Mouse (Mus musculus) urinary bladder, adult 18-20 months (tissue): Measurements from ENCODE around the gene Retreg3.

Experiments
- DNase-seq, 2 experiments: peaks; one replicate each; pipeline ENCODE4 v3.0.0; 2022; ENCODE audit warnings: low spot score in 2 of 2, mixed read lengths in 2 of 2

Retreg3 gene

GRCm38 (mm10) chr11:101118105-101118504 lies 1.6 kb downstream of the Retreg3 start:
- no peak for DNase-seq

DNA sequence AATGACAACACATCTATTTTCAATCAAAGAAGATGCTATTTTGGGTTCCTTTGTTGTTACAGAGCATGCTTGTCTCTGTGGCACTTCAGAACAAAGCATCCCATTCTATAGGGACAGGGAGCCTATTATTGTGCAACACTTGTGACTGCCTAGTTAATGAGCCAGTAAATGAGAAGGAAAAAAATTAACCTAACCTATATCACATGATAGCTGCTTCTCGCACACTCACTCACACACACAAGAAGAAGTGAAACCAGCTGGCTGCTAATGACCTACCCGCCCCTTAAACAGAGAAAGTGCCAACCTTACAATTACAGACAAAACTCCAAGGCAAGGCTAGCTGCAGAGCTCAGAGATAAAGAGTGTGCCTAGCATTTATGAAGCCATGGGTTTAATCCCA lies 4.1 kb downstream of the Retreg3 start:
- DNase-seq, result no peak

GRCm38 (mm10) chr11:101112186-101112585 lies 7.5 kb downstream of the Retreg3 start:
- no peak for DNase-seq

GRCm38 (mm10) chr11:101111178-101111577 lies 8.5 kb downstream of the Retreg3 start:
- no peak for DNase-seq

DNA sequence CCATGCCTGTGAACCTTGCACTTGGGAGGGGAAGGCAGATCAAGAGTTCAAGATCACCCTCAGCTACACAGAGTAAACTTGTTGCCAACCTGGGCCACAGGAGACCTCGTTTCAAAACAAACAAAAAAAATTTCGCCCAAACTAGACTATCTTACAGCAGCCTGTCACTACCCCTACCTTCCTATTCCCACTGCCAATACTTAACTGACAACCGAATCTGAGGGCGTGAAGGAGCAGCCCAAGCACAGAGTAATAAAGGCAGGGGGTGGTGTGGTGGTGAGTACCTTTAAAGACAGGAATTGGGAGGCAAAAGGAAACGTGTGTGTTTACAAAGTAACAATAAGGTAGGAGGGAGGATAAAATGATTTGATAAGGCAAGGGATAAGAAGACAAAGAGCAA lies 9.0 kb downstream of the Retreg3 start:
- no peak for DNase-seq

DNA sequence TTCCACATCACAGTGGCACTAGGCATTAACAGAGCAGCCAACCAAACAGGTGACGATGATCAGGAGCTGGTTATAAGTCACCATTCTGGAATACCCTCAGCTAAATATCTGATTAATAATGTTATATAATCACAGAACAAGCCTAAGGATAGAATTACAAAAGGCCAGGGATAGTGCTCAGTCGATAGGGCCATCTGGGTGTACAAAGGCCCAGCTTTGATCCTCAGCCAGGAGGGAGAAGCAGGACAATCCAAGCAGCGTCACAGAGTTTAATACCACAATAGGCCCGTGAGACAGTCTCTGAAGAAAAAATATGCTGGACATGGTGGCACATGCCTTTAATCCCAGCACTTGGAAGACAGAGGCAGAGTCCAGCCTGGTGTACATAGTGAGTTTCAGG lies 10.3 kb downstream of the Retreg3 start:
- no peak for DNase-seq

DNA sequence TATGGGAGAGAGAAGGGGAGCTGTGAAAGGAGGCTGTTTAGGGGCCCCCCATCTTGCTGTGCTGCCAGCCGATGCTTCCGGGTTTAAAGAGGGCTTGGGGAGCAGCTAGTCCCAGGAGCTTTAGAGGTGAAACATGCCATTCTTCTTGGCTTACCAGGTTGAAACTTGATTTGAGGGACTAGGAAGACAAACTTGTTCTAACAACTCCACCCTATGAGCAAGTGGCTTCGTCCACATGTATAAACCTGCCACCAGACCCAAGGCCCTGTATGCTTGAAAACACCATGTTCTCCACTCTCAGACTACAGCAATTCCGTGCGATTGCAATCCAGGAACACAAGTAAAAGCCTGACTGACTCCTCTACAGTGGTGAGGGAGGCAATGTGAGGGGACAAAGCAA lies 16.7 kb downstream of the Retreg3 start:
- peak in 1 of 2 experiments; percentile 53 for DNase-seq

- DNase-seq, result no peak
Measured at GRCm38 (mm10) chr11:101098231-101098630, 21.5 kb downstream of the Retreg3 start.

- DNase-seq, result peak; percentile 89 to 91
Measured at GRCm38 (mm10) chr11:101095314-101096024, 24.2 kb downstream of the Retreg3 start, which contains the start of gene Psmc3ip. TSS of gene Psmc3ip (minus strand) at chr11:101095436.

- no peak for DNase-seq
Measured at GRCm38 (mm10) chr11:101094930-101095313, 24.8 kb downstream of the Retreg3 start.

GRCm38 (mm10) chr11:101089931-101090330 lies 29.8 kb downstream of the Retreg3 start:
- no peak for DNase-seq

GRCm38 (mm10) chr11:101087682-101088055 lies 32.0 kb downstream of the Retreg3 start:
- DNase-seq, result no peak

- peak; percentile 54 to 87 for DNase-seq
Measured at GRCm38 (mm10) chr11:101086756-101087681, 32.7 kb downstream of the Retreg3 start, which contains the start of gene Mlx. TSS of gene Mlx (plus strand) at chr11:101087277.

DNA sequence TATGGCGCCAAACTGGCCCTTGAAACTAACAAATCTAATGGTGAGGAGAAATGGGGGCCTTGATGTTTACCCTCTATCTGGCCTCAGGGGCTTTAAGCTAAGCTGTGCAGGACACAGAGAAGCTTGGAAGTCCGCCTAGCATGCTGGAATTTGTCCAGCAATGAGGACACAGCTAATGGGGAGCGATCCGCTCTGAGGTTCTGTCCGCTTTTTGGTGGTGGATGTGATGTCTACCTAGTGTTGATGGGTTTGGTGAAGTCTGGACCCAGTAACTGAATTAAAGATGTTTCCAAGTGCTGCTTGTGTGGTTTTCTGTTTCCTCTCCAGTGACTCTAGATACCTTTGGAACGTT lies 33.4 kb downstream of the Retreg3 start:
- DNase-seq, result no peak

DNA sequence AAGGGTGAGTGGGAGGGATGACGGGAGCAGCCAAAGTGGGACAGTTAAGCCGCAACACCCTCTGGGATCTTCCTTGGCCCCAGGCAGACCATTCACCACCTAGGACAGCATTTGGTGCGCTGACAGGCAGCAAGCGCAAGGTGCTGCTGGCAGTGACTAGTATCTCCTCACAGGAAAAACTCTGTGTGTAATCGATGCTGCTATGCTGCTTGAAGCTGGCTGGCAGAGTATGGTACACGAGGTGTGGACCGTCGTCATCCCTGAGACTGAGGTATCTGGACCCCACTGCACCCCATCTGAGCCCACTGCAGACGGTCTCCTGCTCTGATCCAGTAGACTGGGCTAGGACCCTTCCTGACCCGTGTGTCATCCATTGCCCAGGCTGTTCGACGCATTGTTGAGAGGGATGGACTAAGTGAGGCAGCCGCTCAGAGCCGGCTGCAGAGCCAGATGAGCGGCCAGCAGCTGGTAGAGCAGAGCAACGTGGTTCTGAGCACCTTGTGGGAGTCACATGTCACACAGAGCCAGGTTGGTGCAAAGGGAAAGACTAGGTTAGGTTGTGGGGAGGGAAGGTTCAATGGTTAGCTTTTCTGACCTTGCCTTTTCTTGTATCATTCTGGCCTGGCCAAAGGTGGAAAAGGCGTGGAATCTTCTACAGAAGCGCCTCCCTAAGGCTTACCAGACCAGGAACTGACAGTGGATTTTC lies 33.9 kb downstream of the Retreg3 start:
- no peak for DNase-seq

DNA sequence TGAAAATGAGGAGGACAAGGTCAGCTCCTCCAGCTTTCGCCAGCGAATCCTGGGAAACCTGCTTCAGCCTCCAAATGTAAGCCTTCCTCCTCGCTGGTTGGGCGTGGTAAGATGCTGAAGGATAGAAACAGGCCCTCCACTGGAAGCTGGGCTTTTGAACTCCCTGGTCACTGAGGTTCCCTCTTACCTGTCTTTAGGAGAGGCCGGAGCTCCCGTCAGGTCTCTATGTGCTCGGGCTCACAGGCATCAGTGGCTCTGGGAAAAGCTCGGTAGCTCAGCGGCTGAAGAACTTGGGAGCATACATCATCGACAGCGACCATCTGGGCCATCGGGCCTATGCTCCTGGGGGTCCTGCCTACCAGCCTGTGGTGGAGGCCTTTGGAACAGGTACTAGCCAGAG lies 34.9 kb downstream of the Retreg3 start:
- DNase-seq, result no peak

DNA sequence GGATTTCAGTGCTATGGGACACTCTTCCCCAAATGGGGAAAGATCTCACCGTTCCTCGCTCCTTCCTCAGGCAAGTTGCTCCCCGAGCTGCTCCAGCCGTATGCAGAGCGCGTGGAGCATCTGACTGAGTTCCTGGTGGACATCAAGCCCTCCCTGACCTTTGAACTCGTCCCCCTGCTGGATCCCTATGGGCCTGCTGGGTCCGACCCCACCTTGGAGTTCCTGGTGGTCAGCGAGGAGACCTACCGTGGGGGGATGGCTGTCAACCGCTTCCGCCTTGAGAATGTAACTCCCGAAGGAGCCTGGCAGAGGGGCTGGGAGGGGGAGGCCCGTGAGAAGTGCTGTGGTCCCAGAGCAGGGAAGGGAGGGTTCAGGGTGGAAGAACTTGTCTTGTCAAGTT lies 35.4 kb downstream of the Retreg3 start:
- DNase-seq, result no peak

DNA sequence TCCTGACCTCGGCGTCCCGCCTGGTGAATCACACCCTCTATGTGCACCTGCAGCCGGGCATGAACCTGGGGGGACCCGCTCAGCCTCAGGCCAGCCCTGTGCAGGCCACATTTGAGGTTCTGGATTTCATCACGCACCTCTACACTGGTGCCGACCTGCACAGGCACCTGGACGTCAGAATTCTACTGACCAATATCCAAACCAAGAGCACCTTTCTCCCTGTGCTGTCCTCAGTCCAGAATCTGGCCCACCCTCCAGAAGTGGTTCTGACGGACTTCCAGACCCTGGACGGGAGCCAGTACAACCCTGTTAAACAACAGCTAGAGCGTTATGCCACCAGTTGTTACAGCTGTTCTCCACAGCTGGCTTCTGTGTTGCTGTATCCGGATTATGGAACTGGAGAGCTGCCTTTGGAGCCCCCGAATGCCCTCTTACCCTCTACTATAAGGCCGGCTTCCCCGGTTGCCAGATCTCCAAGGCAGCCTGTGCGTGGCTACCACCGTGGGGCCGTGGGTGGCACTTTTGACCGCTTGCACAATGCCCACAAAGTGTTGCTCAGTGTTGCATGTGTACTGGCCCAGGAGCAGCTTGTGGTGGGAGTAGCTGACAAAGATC lies 36.5 kb downstream of the Retreg3 start:
- DNase-seq, result no peak

DNA sequence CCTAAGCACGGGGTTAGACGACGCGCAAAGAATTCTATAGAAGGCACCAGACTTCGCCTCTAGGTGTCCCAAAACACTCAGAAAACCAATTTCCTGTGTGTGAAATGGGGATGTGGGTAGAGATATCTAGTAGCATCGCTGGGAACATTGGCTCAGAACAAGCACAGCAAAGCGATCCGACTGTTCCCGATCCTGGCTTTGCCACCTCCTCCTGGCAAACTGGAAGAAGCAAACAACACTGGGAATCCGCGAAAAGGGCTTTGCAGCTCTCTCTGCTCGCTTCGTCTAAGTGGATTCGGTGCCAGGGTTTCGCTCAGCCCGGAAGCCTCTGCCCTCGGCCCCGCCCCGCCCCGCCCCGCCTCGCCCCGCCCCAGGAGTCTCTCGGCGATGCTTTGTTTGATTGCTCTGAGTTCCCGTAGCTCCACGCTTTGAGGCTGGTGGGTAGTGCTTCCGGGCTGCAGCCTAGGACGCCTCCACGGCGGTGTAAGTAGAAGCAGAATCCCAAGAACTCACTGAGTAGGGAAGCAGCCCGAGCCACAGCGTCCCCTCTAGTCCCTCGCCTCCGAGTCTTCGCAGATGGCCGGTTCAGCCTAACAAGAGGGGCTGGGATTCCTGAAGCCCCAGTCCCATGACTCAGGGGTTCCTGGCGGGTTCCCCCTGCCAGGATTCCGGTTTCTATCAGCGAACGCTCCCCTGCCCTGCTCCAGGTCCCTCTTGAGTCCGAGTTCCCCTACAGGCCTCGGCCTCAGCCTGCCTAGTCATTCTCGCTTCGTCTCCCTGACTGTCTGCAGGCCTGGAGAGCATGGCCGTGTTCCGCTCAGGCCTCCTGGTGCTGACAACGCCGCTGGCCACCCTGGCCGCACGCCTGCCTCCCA lies 37.2 kb downstream of the Retreg3 start, which contains the start of gene Coasy:
TSS of gene Coasy (plus strand) at position 358 of the 875 bp plus-strand sequence.
- DNase-seq, result peak; percentile 76 to 81

- DNase-seq, result no peak
Measured at GRCm38 (mm10) chr11:101081659-101082058, 38.0 kb downstream of the Retreg3 start.

GRCm38 (mm10) chr11:101080421-101080820 lies 39.3 kb downstream of the Retreg3 start:
- DNase-seq, result no peak
